Mouse (Mus musculus) left cerebral cortex, postnatal 25 days (tissue): ENCODE measurements at regions not wholly inside any gene's neighbourhood (a gene's known extent, or its start where the extent isn't known, plus 50 kb on each side); places are given as distances from the start of the nearest gene placed in this dataset.

Experiments
- DNase-seq, 2 experiments: peaks; one replicate each; pipeline ENCODE4 v3.0.0; 2022; ENCODE audit warnings: low spot score in 2 of 2, mixed read lengths in 1 of 2
- intact Hi-C: fragments of 180-260 bp; cut with DNase I; formaldehyde crosslinking; loops from one replicate; pipeline ENCODE4 v1.15.1; 2025

DNA sequence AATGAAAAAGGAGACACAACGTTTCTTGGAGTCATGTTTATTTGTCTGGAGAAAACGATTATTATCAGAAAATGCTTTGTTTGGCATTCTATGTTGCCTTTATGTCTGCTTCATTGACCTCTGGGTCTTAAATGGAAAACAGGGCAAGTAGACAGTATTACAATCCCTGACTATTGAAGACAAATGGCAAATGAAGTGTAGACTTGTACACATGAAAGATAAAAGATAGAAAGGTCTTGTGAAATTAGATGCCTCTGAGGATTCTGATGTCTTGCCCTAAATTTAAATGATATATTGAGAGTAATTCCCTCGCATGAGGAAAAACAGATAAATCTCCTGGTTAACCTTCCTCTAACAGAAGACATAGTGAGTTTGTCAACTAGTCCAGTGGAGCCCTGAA, 1186.7 kb downstream of the Slitrk1 start:
- DNase-seq = no peak
- intact Hi-C loops = no loop called here

GRCm38 (mm10) chr14:107688349-107688748, 1225.6 kb downstream of the Slitrk1 start:
- intact Hi-C loops = loop anchor here (5.0 kb wide), 1 partner anchor 116 kb away; no protein-coding TSS in a partner anchor
- DNase-seq = peak in 1 of 2 experiments; percentile 7

DNA sequence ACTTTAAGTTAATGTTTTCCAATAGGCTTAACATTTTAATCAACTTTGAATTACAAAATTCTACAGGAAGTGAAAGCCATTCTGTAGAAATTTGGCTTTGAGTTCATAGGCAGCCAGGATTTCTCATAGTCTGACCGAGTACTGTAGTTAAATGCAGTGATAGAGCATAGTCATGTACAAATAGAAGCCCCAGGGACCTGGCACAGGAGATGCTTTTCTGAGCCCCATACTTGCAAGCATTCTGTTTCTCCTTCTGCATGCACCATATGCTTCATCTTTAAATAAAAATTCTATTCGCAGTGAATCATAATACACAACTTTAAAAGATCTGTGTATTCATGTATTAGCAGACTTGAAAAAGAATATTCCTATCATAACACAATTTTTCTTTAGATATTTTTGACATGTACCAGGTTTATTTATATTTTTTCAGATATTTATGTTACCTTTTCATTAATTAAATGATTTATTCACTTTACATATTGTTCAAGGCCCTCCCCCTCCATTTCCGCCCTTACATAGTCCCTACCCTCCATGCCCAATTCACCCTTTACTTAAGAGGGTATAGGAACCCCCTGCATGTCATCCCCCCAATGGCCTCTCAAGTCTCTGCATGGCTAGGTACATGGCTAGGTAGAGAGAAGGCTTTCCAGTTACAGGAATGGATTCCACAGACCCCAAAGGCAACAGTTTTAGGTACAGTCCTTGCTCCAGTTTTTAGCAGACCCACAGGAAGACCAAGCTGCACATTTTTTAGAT, 1226.5 kb downstream of the Slitrk1 start:
- peak; percentile 48 to 90 for DNase-seq
- intact Hi-C loops = loop anchor here (5.0 kb wide), 1 partner anchor 115 kb away; no protein-coding TSS in a partner anchor

DNA sequence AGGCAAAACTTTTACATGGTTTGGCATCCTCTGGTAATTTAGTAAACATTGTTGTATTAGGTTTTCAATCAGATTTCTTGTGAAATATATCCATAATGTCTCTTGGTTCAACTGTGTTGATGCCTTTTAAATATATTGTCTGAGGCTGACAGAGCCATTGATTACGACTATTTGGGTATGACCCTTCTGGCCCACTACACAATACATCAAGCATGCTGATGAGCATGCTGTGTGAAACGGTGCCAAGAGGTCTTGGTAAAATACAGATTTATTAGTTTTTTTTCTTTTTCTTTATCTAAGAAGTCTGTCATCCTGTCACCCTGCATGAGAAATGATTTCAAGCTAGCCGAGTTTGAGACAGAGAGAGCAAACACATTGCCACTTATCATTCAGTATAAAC, 1257.4 kb downstream of the Slitrk1 start:
- no peak for DNase-seq
- intact Hi-C loops = no loop called here

DNA sequence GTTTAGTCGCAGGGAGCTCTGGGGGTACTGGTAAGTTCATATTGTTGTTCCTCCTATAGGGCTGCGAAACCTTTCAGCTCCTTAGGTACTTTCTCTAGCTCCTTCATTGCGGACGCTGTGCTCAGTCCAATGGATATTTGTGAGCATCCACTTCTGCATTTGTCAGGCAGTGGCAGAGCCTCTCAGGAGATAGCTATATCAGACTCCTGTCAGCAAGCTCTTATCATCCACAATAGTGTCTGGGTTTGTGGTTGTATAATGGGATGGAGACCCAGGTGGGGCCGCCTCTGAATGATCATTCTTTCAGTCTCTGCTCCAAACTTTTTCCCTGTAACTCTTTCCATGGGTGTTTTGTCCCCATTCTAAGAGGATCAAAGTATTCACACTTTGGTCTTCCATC, 1298.5 kb downstream of the Slitrk1 start:
- DNase-seq = no peak
- intact Hi-C loops = no loop called here

DNA sequence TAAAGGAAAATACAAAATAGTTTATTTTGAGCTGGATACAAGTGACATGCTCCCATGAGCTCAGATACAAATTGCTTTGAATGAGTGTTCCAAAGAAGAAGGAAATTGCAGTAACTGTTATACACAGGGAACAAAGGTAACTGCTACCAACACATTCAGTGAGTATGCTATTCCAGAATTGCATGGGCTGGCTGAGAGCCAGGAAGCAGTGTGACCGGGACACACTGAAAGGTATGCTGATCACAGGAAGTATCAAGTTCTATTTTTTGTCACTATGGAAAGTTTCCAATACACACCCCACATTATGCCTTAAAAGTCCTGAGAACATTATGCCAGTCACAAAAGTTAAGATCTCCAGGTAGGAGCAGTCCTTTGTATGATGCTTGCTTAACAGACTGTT, 1299.6 kb downstream of the Slitrk1 start:
- intact Hi-C loops = no loop called here
- DNase-seq = no peak

DNA sequence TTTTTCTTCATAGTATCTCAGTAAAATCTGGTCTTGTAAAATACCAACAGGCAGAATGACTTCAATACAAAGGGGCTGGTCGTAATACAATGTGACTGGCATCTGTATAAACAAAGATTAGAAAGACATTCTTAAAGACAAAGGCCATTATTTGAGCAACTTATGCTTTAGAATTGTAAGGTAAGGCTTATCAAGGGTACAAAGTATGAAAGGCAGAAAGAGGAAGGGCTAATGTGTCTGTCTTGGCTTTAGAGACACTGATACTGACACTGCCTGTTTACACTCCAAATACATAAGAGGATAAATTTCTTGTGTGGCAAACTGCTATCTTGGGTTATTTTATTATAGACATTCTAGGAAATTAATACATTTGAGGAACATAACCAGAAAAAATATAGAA, 1310.8 kb downstream of the Slitrk1 start:
- intact Hi-C loops = no loop called here

GRCm38 (mm10) chr14:107586715-107587114, 1327.2 kb downstream of the Slitrk1 start:
- intact Hi-C loops = no loop called here
- DNase-seq = no peak

More for the DNA sequence above, 1310.8 kb downstream of the Slitrk1 start:
- no peak for DNase-seq

DNA sequence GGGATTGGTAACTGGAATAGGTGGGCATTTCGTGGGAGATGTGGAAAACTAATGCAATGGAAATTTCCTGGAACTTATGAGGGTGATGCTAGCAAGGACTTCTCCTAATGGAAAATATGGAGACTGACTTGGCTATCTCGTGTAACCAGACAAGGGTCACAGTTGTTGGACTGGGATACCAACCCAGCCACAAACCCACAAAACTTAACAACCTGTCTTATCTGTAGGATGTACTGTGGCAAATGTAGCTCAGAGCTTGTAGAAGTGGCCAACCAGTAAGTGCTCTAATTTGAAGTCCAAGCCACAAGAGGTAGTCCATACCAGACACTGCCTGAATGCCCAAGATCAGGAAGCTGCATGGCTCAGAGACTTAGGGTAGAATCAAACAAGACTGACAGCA, 1329.7 kb downstream of the Slitrk1 start:
- DNase-seq = no peak
- intact Hi-C loops = no loop called here

DNA sequence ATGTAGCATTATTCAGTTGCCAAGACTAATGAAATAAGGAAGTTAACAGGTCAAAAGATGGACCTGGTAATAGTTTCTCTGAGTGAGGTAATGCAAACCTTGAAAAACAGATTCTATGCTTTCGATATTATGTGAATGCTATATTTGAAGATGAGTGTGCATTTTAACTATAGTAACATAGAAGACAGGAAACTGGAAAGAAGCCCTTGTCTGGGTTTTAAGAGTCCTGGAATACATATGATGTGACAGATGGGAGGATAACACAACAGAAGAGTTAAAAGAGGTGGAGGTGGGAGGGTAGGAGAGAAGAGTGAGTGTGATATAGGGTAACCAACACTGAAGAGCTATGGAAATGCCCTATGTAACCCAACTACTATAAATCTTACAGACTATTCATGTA, 1343.3 kb downstream of the Slitrk1 start:
- intact Hi-C loops = loop anchor here (5.0 kb wide), 1 partner anchor 117 kb away; no protein-coding TSS in a partner anchor
- peak in 1 of 2 experiments; percentile 44 for DNase-seq

DNA sequence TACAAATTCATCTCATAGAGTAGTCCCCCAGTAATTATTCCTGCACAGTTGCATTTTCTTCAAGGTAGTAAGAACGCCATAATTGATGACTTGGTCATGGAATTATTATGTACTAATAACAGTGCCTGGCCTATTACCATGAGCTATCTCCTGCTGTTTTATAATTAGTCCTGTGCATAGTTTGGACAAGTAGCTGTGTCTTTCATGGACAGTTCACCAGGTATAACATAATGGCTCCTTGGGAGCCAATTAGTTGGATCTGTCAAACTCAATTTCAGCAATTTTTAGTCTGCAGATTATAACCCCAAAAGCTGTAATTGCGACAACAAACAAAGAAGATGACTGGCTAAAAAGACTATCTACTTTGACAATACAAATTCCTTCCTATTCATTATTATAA, 1345.5 kb downstream of the Slitrk1 start:
- intact Hi-C loops = loop anchor here (5.0 kb wide), 1 partner anchor 916 kb away; no protein-coding TSS in a partner anchor
- DNase-seq = no peak
